Mouse (Mus musculus): Measurements from ENCODE around the gene Tbc1d15.

The Tbc1d15 gene

GRCm38 (mm10) chr10:115251088-115251934 lies at the start of gene Tbc1d15:
Gene Tbc1d15 (minus strand): TSS chr10:115251467.
- DNase-seq (ENCODE audit: low spot score): peak; percentile 100

GRCm38 (mm10) chr10:115298683-115299082 lies 47.4 kb upstream of the Tbc1d15 start:
- DNase-seq (ENCODE audit: low spot score): no peak

GRCm38 (mm10) chr10:115297582-115297981 lies 46.3 kb upstream of the Tbc1d15 start:
- DNase-seq (ENCODE audit: low spot score): no peak

GRCm38 (mm10) chr10:115296401-115296935 lies 45.2 kb upstream of the Tbc1d15 start:
- DNase-seq (ENCODE audit: low spot score): no peak

- no peak for DNase-seq (ENCODE audit: low spot score)
These were observed 43.9 kb upstream of the Tbc1d15 start for GRCm38 (mm10) chr10:115295162-115295561.

GRCm38 (mm10) chr10:115294715-115295114 lies 43.4 kb upstream of the Tbc1d15 start:
- DNase-seq (ENCODE audit: low spot score): no peak

GRCm38 (mm10) chr10:115293946-115294345 lies 42.7 kb upstream of the Tbc1d15 start:
- no peak for DNase-seq (ENCODE audit: low spot score)

GRCm38 (mm10) chr10:115290671-115291070 lies 39.4 kb upstream of the Tbc1d15 start:
- no peak for DNase-seq (ENCODE audit: low spot score)

GRCm38 (mm10) chr10:115288856-115289255 lies 37.6 kb upstream of the Tbc1d15 start:
- DNase-seq (ENCODE audit: low spot score): no peak

GRCm38 (mm10) chr10:115284170-115284569 lies 32.9 kb upstream of the Tbc1d15 start:
- no peak for DNase-seq (ENCODE audit: low spot score)

GRCm38 (mm10) chr10:115281381-115281780 lies 30.1 kb upstream of the Tbc1d15 start:
- no peak for DNase-seq (ENCODE audit: low spot score)

- DNase-seq (ENCODE audit: low spot score): no peak
These were observed 20.4 kb upstream of the Tbc1d15 start for GRCm38 (mm10) chr10:115271649-115272048.

GRCm38 (mm10) chr10:115270612-115271390 lies 19.5 kb upstream of the Tbc1d15 start:
- DNase-seq (ENCODE audit: low spot score): no peak

GRCm38 (mm10) chr10:115262926-115263562 lies 11.8 kb upstream of the Tbc1d15 start:
- DNase-seq (ENCODE audit: low spot score): no peak

GRCm38 (mm10) chr10:115262261-115262660 lies 11.0 kb upstream of the Tbc1d15 start:
- no peak for DNase-seq (ENCODE audit: low spot score)

- no peak for DNase-seq (ENCODE audit: low spot score)
These were observed 10.2 kb upstream of the Tbc1d15 start for GRCm38 (mm10) chr10:115261428-115261827.

- DNase-seq (ENCODE audit: low spot score): no peak
These were observed 4.9 kb upstream of the Tbc1d15 start for GRCm38 (mm10) chr10:115256162-115256561.

- no peak for DNase-seq (ENCODE audit: low spot score)
These were observed 2.3 kb upstream of the Tbc1d15 start for GRCm38 (mm10) chr10:115253521-115253920.

- DNase-seq (ENCODE audit: low spot score): peak; percentile 53
These were observed 1.1 kb upstream of the Tbc1d15 start for GRCm38 (mm10) chr10:115252321-115252757.

- peak; percentile 78 for DNase-seq (ENCODE audit: low spot score)
These were observed 806 bp downstream of the Tbc1d15 start for GRCm38 (mm10) chr10:115250235-115251087.

- no peak for DNase-seq (ENCODE audit: low spot score)
These were observed 3.2 kb downstream of the Tbc1d15 start for GRCm38 (mm10) chr10:115248041-115248440.

Measured in MN1 (cell line).